Mouse (Mus musculus): Measurements from ENCODE around the gene Med9. TPM values are rescaled to one million over a fixed set of nuclear protein-coding genes. Genes with fewer than 3 reads are reported as not detected.

Med9 gene
- polyA plus RNA-seq (2014; fragmentation: Illumina TruSeq; extraction: RNeasy Lipid Tissue Mini Kit (QIAGEN cat#74804); ENCODE audit: low read depth, low replicate concordance): 12.4 TPM

GRCm38 (mm10) chr11:59947752-59948400 is at the start of gene Med9:
Gene Med9, plus strand, starts transcription at chr11:59948206.

GRCm38 (mm10) chr11:59964818-59965217 is 16.8 kb downstream of the Med9 start, which contains the start of gene Rasd1:
Gene Rasd1, minus strand, starts transcription at chr11:59964944.

Other genes starting within 250 kb of the Med9 start
- 0.58 TPM for gene Pld6, start 160.6 kb upstream of the Med9 start, polyA plus RNA-seq (2014; fragmentation: Illumina TruSeq; extraction: RNeasy Lipid Tissue Mini Kit (QIAGEN cat#74804); ENCODE audit: low read depth, low replicate concordance)
- gene Flcn, start 138.2 kb upstream of the Med9 start, polyA plus RNA-seq (2014; fragmentation: Illumina TruSeq; extraction: RNeasy Lipid Tissue Mini Kit (QIAGEN cat#74804); ENCODE audit: low read depth, low replicate concordance): 5.9 TPM
- gene Nt5m, start 108.8 kb upstream of the Med9 start, polyA plus RNA-seq (2014; fragmentation: Illumina TruSeq; extraction: RNeasy Lipid Tissue Mini Kit (QIAGEN cat#74804); ENCODE audit: low read depth, low replicate concordance): 5.9 TPM
- 256 TPM for gene Cops3, start 108.4 kb upstream of the Med9 start, polyA plus RNA-seq (2014; fragmentation: Illumina TruSeq; extraction: RNeasy Lipid Tissue Mini Kit (QIAGEN cat#74804); ENCODE audit: low read depth, low replicate concordance)
- gene Rasd1, start 16.7 kb downstream of the Med9 start, polyA plus RNA-seq (2014; fragmentation: Illumina TruSeq; extraction: RNeasy Lipid Tissue Mini Kit (QIAGEN cat#74804); ENCODE audit: low read depth, low replicate concordance): 1.7 TPM
- gene Pemt, start 98.3 kb downstream of the Med9 start, polyA plus RNA-seq (2014; fragmentation: Illumina TruSeq; extraction: RNeasy Lipid Tissue Mini Kit (QIAGEN cat#74804); ENCODE audit: low read depth, low replicate concordance): not detected
- gene Rai1, start 156.8 kb downstream of the Med9 start, polyA plus RNA-seq (2014; fragmentation: Illumina TruSeq; extraction: RNeasy Lipid Tissue Mini Kit (QIAGEN cat#74804); ENCODE audit: low read depth, low replicate concordance): 3.5 TPM